Mouse (Mus musculus): ENCODE results near the gene Lman2. TPM values are rescaled to one million over a fixed set of nuclear protein-coding genes. Genes with fewer than 3 reads are reported as not detected.
A peak's percentile ranks its signal among the peaks of the same experiment; 100 is the strongest.

Lman2 gene
- polyA plus RNA-seq, 1 experiment, result 2.9 TPM

DNA sequence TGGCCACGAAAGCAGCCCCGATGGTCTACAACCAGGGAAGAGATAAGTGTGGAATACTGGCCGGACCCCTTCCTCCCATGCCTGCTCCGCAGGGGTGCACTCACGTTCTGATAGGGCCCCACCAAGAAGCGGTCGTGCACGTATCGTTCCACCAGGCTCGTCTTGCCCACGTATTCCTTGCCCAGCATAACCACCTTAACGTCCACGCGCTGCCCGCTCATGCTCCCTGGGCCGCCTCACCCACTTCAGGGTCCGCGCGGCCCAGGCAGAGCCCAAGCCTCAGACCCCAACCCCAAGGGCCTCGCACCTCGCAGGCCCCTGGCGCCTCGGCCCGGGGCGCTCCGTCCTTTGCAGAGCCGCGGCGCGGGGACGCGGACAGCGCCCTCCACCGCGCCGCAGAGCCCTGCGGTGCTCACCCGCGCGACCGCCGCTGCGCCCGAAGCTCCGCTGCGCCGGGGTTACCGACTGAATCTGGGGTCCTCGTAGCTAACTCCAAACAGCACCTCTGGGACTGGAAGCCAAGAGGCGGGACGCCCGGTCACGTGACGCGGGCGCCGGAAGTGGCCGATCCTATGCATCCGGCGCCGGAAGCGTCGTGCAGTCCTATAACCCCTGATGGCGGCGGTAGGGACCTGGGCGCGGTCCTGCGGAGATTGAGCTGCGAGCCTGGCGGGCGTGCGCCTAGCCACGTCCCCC is 41.0 kb downstream of the Lman2 start, which contains the start of gene Rab24:
Rab24 (minus strand) TSS at position 513 of the 696 bp plus-strand sequence.
- H3K36me3 ChIP-seq (ENCODE audit: control insufficient read depth), result peaks cover 84% of the 10 kb centered on the region
- no peaks in the 10 kb centered on the region for H3K9me3 ChIP-seq (ENCODE audit: control insufficient read depth, low read length)
- H3K27me3 ChIP-seq (ENCODE audit: control insufficient read depth), result no peaks in the 10 kb centered on the region
- peaks cover 61% of the 10 kb centered on the region for H3K4me1 ChIP-seq (ENCODE audit: control insufficient read depth)
- H3K4me3 ChIP-seq (replicated peaks), result peak within 1 kb of the TSS; percentile 88
- TF ChIP-seq GATA1 (IDR thresholded peaks at IDR 0.05; ENCODE audit: low read length) (no peak), TAL1 (IDR thresholded peaks at IDR 0.05; ENCODE audit: low read length) (no peak)

DNA sequence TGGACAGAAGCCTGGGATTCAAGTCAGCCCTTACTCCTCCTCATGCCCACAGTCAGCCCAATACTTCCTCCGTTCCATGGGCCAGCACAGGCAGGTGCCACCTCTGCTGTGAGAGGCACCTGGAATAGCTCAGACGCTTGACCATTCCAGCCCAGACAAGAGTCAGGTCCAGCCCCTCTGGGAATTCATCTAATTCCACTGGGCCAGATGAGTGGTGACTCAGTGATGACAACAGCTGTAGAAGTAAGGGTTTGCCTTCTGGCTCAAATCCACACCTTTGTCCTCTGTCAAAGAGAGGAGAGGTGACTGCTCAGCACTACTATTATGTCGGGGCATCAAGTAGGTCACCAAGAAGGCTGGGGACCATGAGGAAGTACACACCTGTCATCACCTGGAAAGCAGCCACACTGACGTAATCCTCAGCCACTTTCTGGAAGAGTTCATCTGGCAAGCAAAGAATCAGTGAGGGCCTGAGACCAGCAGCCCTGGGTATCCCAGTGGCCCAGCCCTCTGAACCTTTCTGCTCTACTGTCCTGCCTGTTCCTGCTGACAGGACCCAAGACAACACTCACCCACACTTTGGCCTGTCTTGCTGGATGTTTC is 42.6 kb downstream of the Lman2 start, which contains the start of gene Prelid1:
Prelid1 (plus strand) TSS at position 570 of the 603 bp plus-strand sequence.
- H3K4me1 ChIP-seq (ENCODE audit: control insufficient read depth), result peaks cover 47% of the 10 kb centered on the region
- peaks cover 82% of the 10 kb centered on the region for H3K36me3 ChIP-seq (ENCODE audit: control insufficient read depth)

GRCm38 (mm10) chr13:55318351-55318750 is 44.2 kb downstream of the Lman2 start:
- H3K9me3 ChIP-seq (ENCODE audit: control insufficient read depth, low read length), result no peaks in the 10 kb centered on the region
- H3K27me3 ChIP-seq (ENCODE audit: control insufficient read depth), result no peaks in the 10 kb centered on the region
- H3K4me1 ChIP-seq (ENCODE audit: control insufficient read depth), result peaks cover 33% of the 10 kb centered on the region
- no peak overlapping the region for H3K4me3 ChIP-seq (replicated peaks)
- TF ChIP-seq TAL1 (IDR thresholded peaks at IDR 0.05; ENCODE audit: low read length), result no peak
- TF ChIP-seq GATA1 (IDR thresholded peaks at IDR 0.05; ENCODE audit: low read length), result no peak
- H3K36me3 ChIP-seq (ENCODE audit: control insufficient read depth), result peaks cover 82% of the 10 kb centered on the region

More for the DNA sequence above, 42.6 kb downstream of the Lman2 start, which contains the start of gene Prelid1:
- Histone ChIP-seq H3K9me3 (ENCODE audit: control insufficient read depth, low read length) (no peaks in the 10 kb centered on the region), H3K4me3 (replicated peaks) (peak within 1 kb of the TSS; percentile 88), H3K27me3 (ENCODE audit: control insufficient read depth) (no peaks in the 10 kb centered on the region)
- TF ChIP-seq TAL1 (IDR thresholded peaks at IDR 0.05; ENCODE audit: low read length), result no peak
- TF ChIP-seq GATA1 (IDR thresholded peaks at IDR 0.05; ENCODE audit: low read length), result no peak

DNA sequence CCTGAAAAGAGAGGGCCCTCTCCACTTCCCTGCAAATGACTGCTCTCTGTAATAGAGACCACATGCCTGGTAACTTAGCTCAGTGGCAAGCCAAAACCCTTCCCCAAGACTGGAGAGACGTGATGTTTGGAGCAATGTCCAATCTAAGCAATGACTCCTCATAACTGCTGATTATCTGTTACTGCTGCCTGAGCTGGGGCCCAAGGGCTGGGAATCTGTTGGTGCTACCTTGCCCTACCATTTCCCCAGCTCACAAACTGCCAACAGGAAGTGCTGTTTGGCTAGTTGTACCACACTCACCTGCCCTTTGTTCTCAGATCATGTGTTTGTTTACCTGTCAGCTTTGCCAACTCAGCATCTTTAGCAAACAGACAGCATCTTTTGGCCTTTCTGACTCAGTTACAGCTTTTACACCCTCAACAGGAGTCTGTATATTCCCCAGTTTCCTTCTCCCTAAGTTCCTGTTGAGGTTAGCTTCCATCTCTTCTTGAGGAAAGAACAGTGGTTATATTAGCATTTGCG is 47.6 kb downstream of the Lman2 start:
- Histone ChIP-seq H3K27me3 (ENCODE audit: control insufficient read depth) (no peaks in the 10 kb centered on the region), H3K36me3 (ENCODE audit: control insufficient read depth) (peaks cover 98% of the 10 kb centered on the region), H3K4me3 (replicated peaks) (no peak overlapping the region), H3K4me1 (ENCODE audit: control insufficient read depth) (peaks cover 2% of the 10 kb centered on the region), H3K9me3 (ENCODE audit: control insufficient read depth, low read length) (no peaks in the 10 kb centered on the region)
- TF ChIP-seq TAL1 (IDR thresholded peaks at IDR 0.05; ENCODE audit: low read length) (no peak), GATA1 (IDR thresholded peaks at IDR 0.05; ENCODE audit: low read length) (no peak)

GRCm38 (mm10) chr13:55313051-55313450 is 49.5 kb downstream of the Lman2 start:
- Histone ChIP-seq H3K27me3 (ENCODE audit: control insufficient read depth) (no peaks in the 10 kb centered on the region), H3K36me3 (ENCODE audit: control insufficient read depth) (peaks cover 93% of the 10 kb centered on the region), H3K4me3 (replicated peaks) (no peak overlapping the region), H3K4me1 (ENCODE audit: control insufficient read depth) (no peaks in the 10 kb centered on the region; the same call in 1 of the 2 replicates), H3K9me3 (ENCODE audit: control insufficient read depth, low read length) (no peaks in the 10 kb centered on the region)
- TF ChIP-seq TAL1 (IDR thresholded peaks at IDR 0.05; ENCODE audit: low read length) (no peak), GATA1 (IDR thresholded peaks at IDR 0.05; ENCODE audit: low read length) (no peak)

GRCm38 (mm10) chr13:55312028-55312630 is 50.5 kb downstream of the Lman2 start:
- TF ChIP-seq TAL1 (IDR thresholded peaks at IDR 0.05; ENCODE audit: low read length) (no peak), GATA1 (IDR thresholded peaks at IDR 0.05; ENCODE audit: low read length) (no peak)
- H3K36me3 ChIP-seq (ENCODE audit: control insufficient read depth), result peaks cover 93% of the 10 kb centered on the region

DNA sequence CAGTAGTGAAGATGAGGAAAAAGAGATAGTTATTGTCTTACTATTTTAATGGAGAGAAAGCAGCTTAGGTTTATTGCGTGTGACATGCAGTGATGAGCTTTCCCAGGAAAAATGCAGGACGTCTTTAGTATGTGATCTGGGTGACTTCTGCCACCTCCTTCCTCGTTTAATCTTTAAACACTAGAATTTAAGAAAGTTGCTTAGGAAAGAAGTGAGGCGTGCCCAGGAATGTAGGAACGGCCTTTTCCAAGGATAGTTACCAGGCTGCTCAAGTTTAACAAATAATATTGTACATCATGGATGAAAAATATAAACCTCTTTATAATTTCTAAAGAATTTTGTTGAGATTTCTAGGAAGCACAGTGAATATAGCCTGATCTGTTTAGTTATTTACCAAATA is 61.7 kb downstream of the Lman2 start:
- no peaks in the 10 kb centered on the region for H3K4me1 ChIP-seq (ENCODE audit: control insufficient read depth)
- no peaks in the 10 kb centered on the region for H3K9me3 ChIP-seq (ENCODE audit: control insufficient read depth, low read length)
- H3K4me3 ChIP-seq (replicated peaks), result no peak overlapping the region
- no peaks in the 10 kb centered on the region for H3K27me3 ChIP-seq (ENCODE audit: control insufficient read depth)
- peaks cover 91% of the 10 kb centered on the region for H3K36me3 ChIP-seq (ENCODE audit: control insufficient read depth)
- TF ChIP-seq TAL1 (IDR thresholded peaks at IDR 0.05; ENCODE audit: low read length) (no peak), GATA1 (IDR thresholded peaks at IDR 0.05; ENCODE audit: low read length) (no peak)

More at GRCm38 (mm10) chr13:55312028-55312630, 50.5 kb downstream of the Lman2 start:
- Histone ChIP-seq H3K4me3 (replicated peaks) (no peak overlapping the region), H3K9me3 (ENCODE audit: control insufficient read depth, low read length) (no peaks in the 10 kb centered on the region), H3K27me3 (ENCODE audit: control insufficient read depth) (no peaks in the 10 kb centered on the region), H3K4me1 (ENCODE audit: control insufficient read depth) (no peaks in the 10 kb centered on the region; the same call in 1 of the 2 replicates)

DNA sequence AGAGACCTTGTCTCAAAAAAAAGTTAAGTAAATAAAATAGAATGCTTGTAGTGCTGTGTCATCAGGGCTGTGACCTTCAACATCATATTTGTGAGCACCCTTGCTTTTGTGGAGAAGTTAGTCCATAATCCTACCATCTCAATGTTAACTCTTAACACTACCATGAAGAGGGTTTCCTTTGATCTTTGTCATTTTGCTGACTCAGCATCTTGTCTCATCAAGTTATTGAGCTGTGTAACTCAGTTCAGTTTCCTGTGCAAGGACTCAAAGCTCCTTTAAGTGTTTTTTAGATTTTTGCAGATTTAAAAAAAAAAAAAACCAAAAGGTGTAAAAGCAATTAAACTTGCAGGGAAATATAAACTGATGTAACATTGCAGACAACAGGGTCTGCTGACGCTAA is 65.8 kb downstream of the Lman2 start:
- H3K4me1 ChIP-seq (ENCODE audit: control insufficient read depth), result no peaks in the 10 kb centered on the region
- peaks cover 90% of the 10 kb centered on the region for H3K36me3 ChIP-seq (ENCODE audit: control insufficient read depth)
- H3K4me3 ChIP-seq (replicated peaks), result no peak overlapping the region
- TF ChIP-seq TAL1 (IDR thresholded peaks at IDR 0.05; ENCODE audit: low read length) (no peak), GATA1 (IDR thresholded peaks at IDR 0.05; ENCODE audit: low read length) (no peak)
- no peaks in the 10 kb centered on the region for H3K27me3 ChIP-seq (ENCODE audit: control insufficient read depth)
- H3K9me3 ChIP-seq (ENCODE audit: control insufficient read depth, low read length), result no peaks in the 10 kb centered on the region

Other genes starting within 250 kb of the Lman2 start
- not detected in 2 replicates for gene Gm17617, start 229.2 kb downstream of the Lman2 start, polyA plus RNA-seq (2012)
- 0.05 and 0.07 TPM in 2 replicates for gene Fgfr4, start 210.1 kb downstream of the Lman2 start, polyA plus RNA-seq (2012)
- 0.20 and 0.48 TPM in 2 replicates for gene Nsd1, start 153.0 kb downstream of the Lman2 start, polyA plus RNA-seq (2012)
- gene Prelid1, start 42.3 kb downstream of the Lman2 start, polyA plus RNA-seq (2012), result 15.3 and 26.1 TPM in 2 replicates
- 11.5 and 12.0 TPM in 2 replicates for gene Rab24, start 40.8 kb downstream of the Lman2 start, polyA plus RNA-seq (2012)
- 14.7 and 15.8 TPM in 2 replicates for gene Mxd3, start 33.0 kb downstream of the Lman2 start, polyA plus RNA-seq (2012)
- 0.03 TPM in 1 of 2 replicates, not detected in the other for gene Rgs14, start 6.9 kb upstream of the Lman2 start, polyA plus RNA-seq (2012)
- gene Slc34a1, start 35.4 kb upstream of the Lman2 start, polyA plus RNA-seq (2012), result not detected in 2 replicates
- not detected in 2 replicates for gene Pfn3, start 52.4 kb upstream of the Lman2 start, polyA plus RNA-seq (2012)
- 0.09 and 0.25 TPM in 2 replicates for gene F12, start 64.0 kb upstream of the Lman2 start, polyA plus RNA-seq (2012)
- 9.5 and 10.2 TPM in 2 replicates for gene Grk6, start 82.3 kb upstream of the Lman2 start, polyA plus RNA-seq (2012)
- 0.08 and 0.23 TPM in 2 replicates for gene Prr7, start 101.5 kb upstream of the Lman2 start, polyA plus RNA-seq (2012)
- 0.05 and 0.06 TPM in 2 replicates for gene Dbn1, start 125.3 kb upstream of the Lman2 start, polyA plus RNA-seq (2012)
- gene Pdlim7, start 150.9 kb upstream of the Lman2 start, polyA plus RNA-seq (2012), result 1.9 and 3.0 TPM in 2 replicates
- gene Dok3, start 166.5 kb upstream of the Lman2 start, polyA plus RNA-seq (2012), result 0.54 and 0.67 TPM in 2 replicates
- gene Ddx41, start 173.9 kb upstream of the Lman2 start, polyA plus RNA-seq (2012), result 4.7 and 5.2 TPM in 2 replicates
- 9.1 and 10.2 TPM in 2 replicates for gene Fam193b, start 208.3 kb upstream of the Lman2 start, polyA plus RNA-seq (2012)
- gene Tmed9, start 210.9 kb upstream of the Lman2 start, polyA plus RNA-seq (2012), result 9.5 and 12.0 TPM in 2 replicates
- 0.39 and 0.50 TPM in 2 replicates for gene B4galt7, start 237.1 kb upstream of the Lman2 start, polyA plus RNA-seq (2012)

Measured in erythroblast, embryonic 14.5 days (primary cell).